Mouse (Mus musculus): ENCODE measurements around the gene Nckap5.
A peak's percentile ranks its signal among the peaks of the same experiment; 100 is the strongest.

Nckap5 gene

GRCm38 (mm10) chr1:125984570-125984969 is 846.0 kb downstream of the Nckap5 start:
- DNase-seq, result no peak

GRCm38 (mm10) chr1:125974649-125975048 is 856.0 kb downstream of the Nckap5 start:
- no peak for DNase-seq

GRCm38 (mm10) chr1:125971933-125972332 is 858.7 kb downstream of the Nckap5 start:
- no peak for DNase-seq

GRCm38 (mm10) chr1:125967671-125968070 is 862.9 kb downstream of the Nckap5 start:
- DNase-seq, result no peak

- DNase-seq, result no peak
Observed at GRCm38 (mm10) chr1:125951026-125951425, 879.6 kb downstream of the Nckap5 start.

GRCm38 (mm10) chr1:125949076-125949475 is 881.5 kb downstream of the Nckap5 start:
- peak; percentile 18 for DNase-seq

GRCm38 (mm10) chr1:125945136-125945535 is 885.5 kb downstream of the Nckap5 start:
- DNase-seq, result peak; percentile 87

GRCm38 (mm10) chr1:125943305-125943704 is 887.3 kb downstream of the Nckap5 start:
- no peak for DNase-seq

- DNase-seq, result no peak
Observed at GRCm38 (mm10) chr1:125925486-125925885, 905.1 kb downstream of the Nckap5 start.

GRCm38 (mm10) chr1:125923062-125923461 is 907.5 kb downstream of the Nckap5 start:
- no peak for DNase-seq

GRCm38 (mm10) chr1:125920696-125921095 is 909.9 kb downstream of the Nckap5 start:
- DNase-seq, result no peak

- DNase-seq, result peak; percentile 3
Observed at GRCm38 (mm10) chr1:125912601-125913600, 917.7 kb downstream of the Nckap5 start, which contains the start of gene Lypd1. Gene Lypd1, minus strand, starts transcription at chr1:125913101.

GRCm38 (mm10) chr1:125911901-125912445 is 918.6 kb downstream of the Nckap5 start:
- DNase-seq, result peak; percentile 58

- DNase-seq, result peak; percentile 24
Observed at GRCm38 (mm10) chr1:125911337-125911900, 919.2 kb downstream of the Nckap5 start.

- DNase-seq, result no peak
Observed at GRCm38 (mm10) chr1:125910871-125911265, 919.7 kb downstream of the Nckap5 start.

- no peak for DNase-seq
Observed at GRCm38 (mm10) chr1:125910211-125910870, 920.3 kb downstream of the Nckap5 start.

GRCm38 (mm10) chr1:125893158-125893557 is 937.4 kb downstream of the Nckap5 start:
- DNase-seq, result no peak

GRCm38 (mm10) chr1:125870056-125870455 is 960.5 kb downstream of the Nckap5 start:
- DNase-seq, result no peak

Measured in layer of hippocampus, adult 9-11 months (tissue).